Mouse (Mus musculus) layer of hippocampus, postnatal 36 days (tissue): ENCODE measurements around the gene Chrna1. TPM values are rescaled to one million over a fixed set of nuclear protein-coding genes. Genes with fewer than 3 reads are reported as not detected.

Experiments used
- DNase-seq, 2 experiments: peaks; one replicate each; pipeline ENCODE4 v3.0.0; 2022
- total RNA-seq, 2 experiments: library from RNA; stranded (reverse); gene quantifications; 2 replicates each; pipeline ENCODE4 v1.2.3; 2021

Chrna1 gene
- total RNA-seq, 2 experiments from 2014 or later, result 0.33 to 0.40 TPM

GRCm38 (mm10) chr2:73554389-73554788 lies 25.7 kb downstream of the Chrna1 start:
- no peak for DNase-seq

GRCm38 (mm10) chr2:73552926-73553325 lies 27.2 kb downstream of the Chrna1 start:
- DNase-seq, result no peak

- DNase-seq, result no peak
These were observed 29.4 kb downstream of the Chrna1 start for GRCm38 (mm10) chr2:73550725-73551124.

- no peak for DNase-seq
These were observed 31.6 kb downstream of the Chrna1 start for GRCm38 (mm10) chr2:73548542-73548941.

- no peak for DNase-seq
These were observed 32.9 kb downstream of the Chrna1 start for GRCm38 (mm10) chr2:73547256-73547655.

- DNase-seq, result no peak
These were observed 34.6 kb downstream of the Chrna1 start for GRCm38 (mm10) chr2:73545556-73545955.

GRCm38 (mm10) chr2:73540450-73541162 lies 39.5 kb downstream of the Chrna1 start:
- DNase-seq, result no peak

GRCm38 (mm10) chr2:73539697-73540096 lies 40.4 kb downstream of the Chrna1 start:
- DNase-seq, result no peak

GRCm38 (mm10) chr2:73539141-73539540 lies 41.0 kb downstream of the Chrna1 start:
- DNase-seq, result no peak

GRCm38 (mm10) chr2:73538590-73538989 lies 41.5 kb downstream of the Chrna1 start:
- DNase-seq, result no peak

- DNase-seq, result no peak
These were observed 43.9 kb downstream of the Chrna1 start for GRCm38 (mm10) chr2:73536091-73536783.

- DNase-seq, result no peak
These were observed 45.4 kb downstream of the Chrna1 start for GRCm38 (mm10) chr2:73534720-73535119.

- no peak for DNase-seq
These were observed 49.7 kb downstream of the Chrna1 start for GRCm38 (mm10) chr2:73530487-73530886.

- DNase-seq, result peak; percentile 72 to 74
These were observed 50.5 kb downstream of the Chrna1 start, which contains the start of gene Wipf1 for GRCm38 (mm10) chr2:73529356-73530330. Gene Wipf1 (minus strand): TSS chr2:73529734.

GRCm38 (mm10) chr2:73528516-73529355 lies 51.4 kb downstream of the Chrna1 start:
- DNase-seq, result peak; percentile 26 to 34

GRCm38 (mm10) chr2:73527956-73528355 lies 52.2 kb downstream of the Chrna1 start:
- no peak for DNase-seq

- no peak for DNase-seq
These were observed 53.4 kb downstream of the Chrna1 start for GRCm38 (mm10) chr2:73526691-73527090.

- DNase-seq, result no peak
These were observed 57.2 kb downstream of the Chrna1 start for GRCm38 (mm10) chr2:73522891-73523290.

- DNase-seq, result no peak
These were observed 57.8 kb downstream of the Chrna1 start for GRCm38 (mm10) chr2:73522336-73522735.

- DNase-seq, result no peak
These were observed 58.4 kb downstream of the Chrna1 start for GRCm38 (mm10) chr2:73521737-73522136.

GRCm38 (mm10) chr2:73518966-73519365 lies 61.2 kb downstream of the Chrna1 start:
- DNase-seq, result no peak

GRCm38 (mm10) chr2:73518311-73518710 lies 61.8 kb downstream of the Chrna1 start:
- DNase-seq, result no peak
